Mouse (Mus musculus) cortical plate, adult 2 months (tissue): ENCODE measurements around the gene Smoc1.

Experiments
- CTCF ChIP-seq: fragments of 200-500 bp; IDR thresholded peaks from 2 replicates; pipeline ENCODE4 v1.5.1; 2011; ENCODE audit warnings: mild to moderate bottlenecking, control low read depth, low read length; ENCODE audit not compliant: insufficient read depth; ENCODE audit errors: extremely low read depth
- POLR2A ChIP-seq: fragments of 200-500 bp; IDR thresholded peaks from 2 replicates; pipeline ENCODE4 v1.6.1; 2011; ENCODE audit warnings: mild to moderate bottlenecking, low read length, control low read depth; ENCODE audit not compliant: insufficient read depth; ENCODE audit errors: extremely low read depth

GRCm38 (mm10) chr12:81152082-81152481, 125.5 kb downstream of the Smoc1 start:
- TF ChIP-seq POLR2A (no peak), CTCF (no peak)
